Mouse (Mus musculus) gastrocnemius, adult 2 months (tissue): Measurements from ENCODE around the gene Zfp426. TPM values are rescaled to one million over a fixed set of nuclear protein-coding genes. Genes with fewer than 3 reads are reported as not detected.

Experiments
- DNase-seq: peaks from one replicate; pipeline ENCODE4 v3.0.0; 2022
- H3K27ac ChIP-seq: fragments of 200-600 bp; 2 replicates; pipeline ENCODE4 v1.8.1; 2022; ENCODE audit warnings: mild to moderate bottlenecking
- H3K4me3 ChIP-seq: fragments of 200-600 bp; 2 replicates; pipeline ENCODE4 v1.8.1; 2022; ENCODE audit warnings: mild to moderate bottlenecking, moderate library complexity
- CTCF ChIP-seq: fragments of 200-600 bp; IDR thresholded peaks from 2 replicates; pipeline ENCODE4 v1.8.1; 2022; ENCODE audit warnings: antibody characterized with exemption, mild to moderate bottlenecking, moderate library complexity
- intact Hi-C: fragments of 180-260 bp; cut with DNase I; formaldehyde crosslinking; loops from one replicate; pipeline ENCODE4 v1.15.1; 2025
- long read RNA-seq, 2 experiments: library from polyadenylated mRNA; stranded (forward); transcript quantifications; one replicate each; pipeline ENCODE4 v2.0.0; 2021
- total RNA-seq, 2 experiments: library from RNA; stranded (reverse); gene quantifications; 2 replicates each; pipeline ENCODE4 v1.2.3; 2021

Zfp426 gene
- total RNA-seq: 10 to 100 TPM in 1 of 2 experiments, 1 to 10 TPM in 1; 8.5 to 10.2 TPM
- long read RNA-seq, experiment 1, partial matches to known transcripts: 3 of 10 reads
- long read RNA-seq, experiment 1, other reads (novel, unspliced or antisense): 7 of 10 reads
- long read RNA-seq, experiment 2, partial matches to known transcripts: 1 of 12 reads
- long read RNA-seq, experiment 2, other reads (novel, unspliced or antisense): 9 of 12 reads

GRCm38 (mm10) chr9:20492527-20493233 is at the start of gene Zfp426:
Gene Zfp426, minus strand, starts transcription at chr9:20492746.
- peak; percentile 90 for DNase-seq
- Histone ChIP-seq H3K4me3 (peak within 1 kb of the TSS; percentile 85), H3K27ac (peak within 1 kb of the TSS; percentile 98)
- intact Hi-C loops: no loop called here
- TF ChIP-seq CTCF: no peak

- no peak overlapping the region for H3K27ac ChIP-seq
- TF ChIP-seq CTCF: no peak
- no peak overlapping the region for H3K4me3 ChIP-seq
- intact Hi-C loops: no loop called here
- DNase-seq: no peak
These were observed 44.1 kb upstream of the Zfp426 start for GRCm38 (mm10) chr9:20536598-20536997.

- Histone ChIP-seq H3K4me3 (peak overlapping the region; percentile 34), H3K27ac (no peak overlapping the region)
- intact Hi-C loops: no loop called here
- peak; percentile 37 for DNase-seq
- TF ChIP-seq CTCF: no peak
These were observed 41.9 kb upstream of the Zfp426 start for GRCm38 (mm10) chr9:20534326-20534926.

- intact Hi-C loops: no loop called here
- peak within 1 kb of the TSS; percentile 98 for H3K4me3 ChIP-seq
- TF ChIP-seq CTCF: no peak
- DNase-seq: peak; percentile 94
- H3K27ac ChIP-seq: peak within 1 kb of the TSS; percentile 98
These were observed 28.9 kb upstream of the Zfp426 start, which contains the start of gene Zfp266 for GRCm38 (mm10) chr9:20521306-20521957. Gene Zfp266, minus strand, starts transcription at chr9:20521417.

GRCm38 (mm10) chr9:20520531-20521210 is 28.1 kb upstream of the Zfp426 start:
- no peak for DNase-seq
- intact Hi-C loops: no loop called here
- Histone ChIP-seq H3K27ac (peak overlapping the region; percentile 98), H3K4me3 (peak overlapping the region; percentile 98)
- TF ChIP-seq CTCF: no peak

GRCm38 (mm10) chr9:20519949-20520348 is 27.4 kb upstream of the Zfp426 start:
- peak overlapping the region; percentile 98; the same call in 1 of the 2 replicates for H3K27ac ChIP-seq
- intact Hi-C loops: no loop called here
- DNase-seq: no peak
- peak overlapping the region; percentile 98 for H3K4me3 ChIP-seq
- TF ChIP-seq CTCF: no peak

GRCm38 (mm10) chr9:20518708-20519107 is 26.2 kb upstream of the Zfp426 start:
- H3K27ac ChIP-seq: no peak overlapping the region
- intact Hi-C loops: no loop called here
- H3K4me3 ChIP-seq: no peak overlapping the region
- no peak for DNase-seq
- no peak for TF ChIP-seq CTCF

GRCm38 (mm10) chr9:20517727-20518126 is 25.2 kb upstream of the Zfp426 start:
- DNase-seq: no peak
- no peak for TF ChIP-seq CTCF
- Histone ChIP-seq H3K27ac (no peak overlapping the region), H3K4me3 (no peak overlapping the region)
- intact Hi-C loops: no loop called here

GRCm38 (mm10) chr9:20514016-20514415 is 21.5 kb upstream of the Zfp426 start:
- H3K27ac ChIP-seq: no peak overlapping the region
- no peak overlapping the region for H3K4me3 ChIP-seq
- DNase-seq: no peak
- no peak for TF ChIP-seq CTCF
- intact Hi-C loops: no loop called here

- TF ChIP-seq CTCF: no peak
- intact Hi-C loops: no loop called here
- no peak overlapping the region for H3K4me3 ChIP-seq
- H3K27ac ChIP-seq: no peak overlapping the region
- DNase-seq: no peak
These were observed 20.2 kb upstream of the Zfp426 start for GRCm38 (mm10) chr9:20512714-20513113.

- H3K27ac ChIP-seq: no peak overlapping the region
- H3K4me3 ChIP-seq: no peak overlapping the region
- intact Hi-C loops: no loop called here
- TF ChIP-seq CTCF: no peak
- DNase-seq: no peak
These were observed 19.1 kb upstream of the Zfp426 start for GRCm38 (mm10) chr9:20511645-20512044.

GRCm38 (mm10) chr9:20510346-20510745 is 17.8 kb upstream of the Zfp426 start:
- H3K27ac ChIP-seq: no peak overlapping the region
- DNase-seq: no peak
- intact Hi-C loops: no loop called here
- no peak for TF ChIP-seq CTCF
- no peak overlapping the region for H3K4me3 ChIP-seq
